Mouse (Mus musculus) forebrain, embryonic 14.5 days (tissue): Measurements from ENCODE around the gene Ggta1. TPM values are rescaled to one million over a fixed set of nuclear protein-coding genes. Genes with fewer than 3 reads are reported as not detected.

Source experiments
- ATAC-seq: fragments of 200-750 bp; cut with Nextera tagmentation; 2 replicates; pipeline ENCODE4 v1.8.0; 2017; ENCODE audit warnings: mild to moderate bottlenecking, moderate library complexity
- DNase-seq: peaks from one replicate; pipeline ENCODE4 v3.0.0-alpha.2; 2015; ENCODE audit warnings: low spot score
- H3K27ac ChIP-seq: fragments of 300-500 bp; sonication (generic); 2 replicates; pipeline ENCODE4 v1.5.1; 2014; ENCODE audit warnings: low read depth, mild to moderate bottlenecking, control low read depth, low read length, moderate library complexity
- H3K27me3 ChIP-seq: fragments of 300-500 bp; sonication (generic); replicated peaks from 2 replicates; pipeline ENCODE4 v1.6.1; 2014; ENCODE audit warnings: low read length, control low read depth, mixed read lengths; ENCODE audit not compliant: control insufficient read depth, insufficient read depth
- H3K36me3 ChIP-seq: fragments of 300-500 bp; sonication (generic); 2 replicates; pipeline ENCODE4 v1.6.1; 2014; ENCODE audit warnings: low read length, control low read depth; ENCODE audit not compliant: control insufficient read depth, insufficient read depth
- H3K4me1 ChIP-seq: fragments of 300-500 bp; sonication (generic); 2 replicates; pipeline ENCODE4 v1.6.1; 2014; ENCODE audit warnings: antibody characterized with exemption, low read length, control low read depth; ENCODE audit not compliant: control insufficient read depth, insufficient read depth
- H3K4me2 ChIP-seq: fragments of 300-500 bp; sonication (generic); 2 replicates; pipeline ENCODE4 v1.6.1; 2014; ENCODE audit warnings: mild to moderate bottlenecking, control low read depth, low read length
- H3K4me3 ChIP-seq: fragments of 300-500 bp; sonication (generic); 2 replicates; pipeline ENCODE4 v1.5.1; 2014; ENCODE audit warnings: low read depth, low read length, control low read depth
- H3K9ac ChIP-seq: fragments of 300-500 bp; sonication (generic); 2 replicates; pipeline ENCODE4 v1.6.1; 2014; ENCODE audit warnings: mild to moderate bottlenecking, low read length, control low read depth, moderate library complexity
- H3K9me3 ChIP-seq: fragments of 300-500 bp; sonication (generic); replicated peaks from 2 replicates; pipeline ENCODE4 v1.6.1; 2016; ENCODE audit warnings: low read length, control low read depth, mixed read lengths; ENCODE audit not compliant: control insufficient read depth
- WGBS: fragments of 180-500 bp; shearing (Covaris S2); extraction: QIAGEN DNeasy Blood & Tissue Kit; methylation state at CpG from one replicate; pipeline ENCODE4 v1.1.7; 2014; 5-methylcytosine and 5-hydroxymethylcytosine counted together
- polyA plus RNA-seq: library from polyadenylated mRNA; unstranded; fragments of >200 nt; fragmentation: Nextera tagmentation; extraction: Ambion mirVana; gene quantifications from 2 replicates; pipeline ENCODE4 v1.2.1, GENCODE M21; 2014

Ggta1 gene
- polyA plus RNA-seq, 1 experiment from 2014 or later = 6.1 TPM

- H3K4me1 ChIP-seq = no peaks in the 10 kb centered on the region
- H3K27me3 ChIP-seq = 0 out of 2 replicates have a peak, but pooled peaks cover 2% of the 10 kb centered on the region
- H3K4me2 ChIP-seq = no peak overlapping the region
- WGBS = 89% methylated on average over 3 of the region's 3 CpGs
- H3K36me3 ChIP-seq = no peaks in the 10 kb centered on the region
- H3K9me3 ChIP-seq = no peaks in the 10 kb centered on the region
- no peak overlapping the region for H3K9ac ChIP-seq
- no peak for DNase-seq
- H3K4me3 ChIP-seq = no peak overlapping the region
- ATAC-seq = no peak
- no peak overlapping the region for H3K27ac ChIP-seq
Measured at GRCm38 (mm10) chr2:35467855-35468254, 4.8 kb upstream of the Ggta1 start.

GRCm38 (mm10) chr2:35465677-35466076, 2.6 kb upstream of the Ggta1 start:
- ATAC-seq (no peak), DNase-seq (no peak)
- no peak overlapping the region for H3K27ac ChIP-seq
- H3K4me2 ChIP-seq = no peak overlapping the region
- H3K9ac ChIP-seq = no peak overlapping the region
- H3K4me3 ChIP-seq = no peak overlapping the region
- no peaks in the 10 kb centered on the region for H3K36me3 ChIP-seq
- no peaks in the 10 kb centered on the region for H3K9me3 ChIP-seq
- H3K27me3 ChIP-seq = 0 out of 2 replicates have a peak, but pooled peaks cover 5% of the 10 kb centered on the region
- H3K4me1 ChIP-seq = peaks cover 9% of the 10 kb centered on the region; the same call in 1 of the 2 replicates

GRCm38 (mm10) chr2:35464548-35464947, 1.5 kb upstream of the Ggta1 start:
- WGBS = 12% methylated on average over 3 of the region's 3 CpGs

GRCm38 (mm10) chr2:35464089-35464534, 1.1 kb upstream of the Ggta1 start:
- no peak overlapping the region for H3K27ac ChIP-seq
- no peak for ATAC-seq
- no peak for DNase-seq
- H3K36me3 ChIP-seq = no peaks in the 10 kb centered on the region
- H3K4me1 ChIP-seq = peaks cover 9% of the 10 kb centered on the region; the same call in 1 of the 2 replicates
- no peak overlapping the region for H3K4me3 ChIP-seq
- WGBS = 55% methylated on average over 7 of the region's 7 CpGs
- no peak overlapping the region for H3K4me2 ChIP-seq
- no peaks in the 10 kb centered on the region for H3K9me3 ChIP-seq
- no peak overlapping the region for H3K9ac ChIP-seq
- H3K27me3 ChIP-seq = 0 out of 2 replicates have a peak, but pooled peaks cover 5% of the 10 kb centered on the region

More at GRCm38 (mm10) chr2:35464548-35464947, 1.5 kb upstream of the Ggta1 start:
- Histone ChIP-seq H3K9me3 (no peaks in the 10 kb centered on the region), H3K4me2 (no peak overlapping the region), H3K36me3 (no peaks in the 10 kb centered on the region), H3K27me3 (0 out of 2 replicates have a peak, but pooled peaks cover 5% of the 10 kb centered on the region), H3K4me3 (no peak overlapping the region), H3K27ac (no peak overlapping the region), H3K9ac (no peak overlapping the region), H3K4me1 (peaks cover 9% of the 10 kb centered on the region; the same call in 1 of the 2 replicates)
- no peak for ATAC-seq
- DNase-seq = no peak

GRCm38 (mm10) chr2:35463372-35464088, 499 bp upstream of the Ggta1 start:
- ATAC-seq (peak; percentile 65), DNase-seq (peak; percentile 55)
- H3K9ac ChIP-seq = no peak overlapping the region
- H3K4me2 ChIP-seq = no peak overlapping the region
- H3K36me3 ChIP-seq = no peaks in the 10 kb centered on the region
- no peak overlapping the region for H3K4me3 ChIP-seq
- WGBS = 16% methylated on average over 19 of the region's 19 CpGs
- H3K9me3 ChIP-seq = no peaks in the 10 kb centered on the region
- H3K27ac ChIP-seq = no peak overlapping the region
- peaks cover 9% of the 10 kb centered on the region; the same call in 1 of the 2 replicates for H3K4me1 ChIP-seq
- 0 out of 2 replicates have a peak, but pooled peaks cover 5% of the 10 kb centered on the region for H3K27me3 ChIP-seq

- Histone ChIP-seq H3K4me3 (peak overlapping the region; percentile 48), H3K4me2 (peak overlapping the region; percentile 96), H3K36me3 (no peaks in the 10 kb centered on the region), H3K4me1 (peaks cover 9% of the 10 kb centered on the region; the same call in 1 of the 2 replicates), H3K27ac (no peak overlapping the region), H3K9me3 (no peaks in the 10 kb centered on the region), H3K27me3 (0 out of 2 replicates have a peak, but pooled peaks cover 5% of the 10 kb centered on the region), H3K9ac (peak overlapping the region; percentile 72)
- ATAC-seq (peak; percentile 69), DNase-seq (peak; percentile 23)
- under 1% methylated on average over 41 of the region's 52 CpGs for WGBS
Measured at GRCm38 (mm10) chr2:35461971-35462787, 852 bp downstream of the Ggta1 start.

GRCm38 (mm10) chr2:35461131-35461947, 1.7 kb downstream of the Ggta1 start:
- Histone ChIP-seq H3K4me2 (peak overlapping the region; percentile 96), H3K4me3 (peak overlapping the region; percentile 48), H3K27me3 (0 out of 2 replicates have a peak, but pooled peaks cover 5% of the 10 kb centered on the region), H3K4me1 (peaks cover 9% of the 10 kb centered on the region; the same call in 1 of the 2 replicates), H3K36me3 (no peaks in the 10 kb centered on the region), H3K27ac (no peak overlapping the region), H3K9me3 (no peaks in the 10 kb centered on the region), H3K9ac (peak overlapping the region; percentile 72)
- peak; percentile 20 for DNase-seq
- 6% methylated on average over 20 of the region's 20 CpGs for WGBS
- ATAC-seq = no peak

- Histone ChIP-seq H3K36me3 (no peaks in the 10 kb centered on the region), H3K4me3 (no peak overlapping the region), H3K27ac (no peak overlapping the region), H3K27me3 (0 out of 2 replicates have a peak, but pooled peaks cover 5% of the 10 kb centered on the region), H3K4me2 (peak overlapping the region; percentile 96), H3K9me3 (no peaks in the 10 kb centered on the region), H3K9ac (no peak overlapping the region), H3K4me1 (peaks cover 9% of the 10 kb centered on the region; the same call in 1 of the 2 replicates)
- ATAC-seq (no peak), DNase-seq (no peak)
- WGBS = 27% methylated on average over 6 of the region's 6 CpGs
Measured at GRCm38 (mm10) chr2:35460378-35460880, 2.6 kb downstream of the Ggta1 start.
